Mouse (Mus musculus) intestine, postnatal 0 days (tissue): ENCODE results near the gene Klc4. TPM values are rescaled to one million over a fixed set of nuclear protein-coding genes. Genes with fewer than 3 reads are reported as not detected.

Experiments
- ATAC-seq: fragments of 200-750 bp; cut with Nextera tagmentation; 2 replicates; pipeline ENCODE4 v1.8.0; 2017; ENCODE audit warnings: mild to moderate bottlenecking, moderate TSS enrichment, moderate library complexity
- H3K27ac ChIP-seq: fragments of 300-500 bp; sonication (generic); 2 replicates; pipeline ENCODE4 v1.5.1; 2014; ENCODE audit warnings: mild to moderate bottlenecking, low read depth, low read length, moderate library complexity
- H3K27me3 ChIP-seq: fragments of 300-500 bp; sonication (generic); replicated peaks from 2 replicates; pipeline ENCODE4 v1.6.1; 2014; ENCODE audit warnings: low read length, mixed read lengths; ENCODE audit not compliant: control insufficient read depth, insufficient read depth
- H3K36me3 ChIP-seq: fragments of 300-500 bp; sonication (generic); 2 replicates; pipeline ENCODE4 v1.6.1; 2014; ENCODE audit warnings: mild to moderate bottlenecking, moderate library complexity; ENCODE audit not compliant: control insufficient read depth, insufficient read depth
- H3K4me1 ChIP-seq: fragments of 300-500 bp; sonication (generic); replicated peaks from 2 replicates; pipeline ENCODE4 v1.6.1; 2014; ENCODE audit warnings: antibody characterized with exemption, low read length, mixed read lengths; ENCODE audit not compliant: control insufficient read depth, insufficient read depth
- H3K4me2 ChIP-seq: fragments of 300-500 bp; sonication (generic); replicated peaks from 2 replicates; pipeline ENCODE4 v1.6.1; 2014; ENCODE audit warnings: low read depth, mild to moderate bottlenecking, moderate library complexity
- H3K4me3 ChIP-seq: fragments of 300-500 bp; sonication (generic); 2 replicates; pipeline ENCODE4 v1.5.1; 2014; ENCODE audit warnings: low read depth, low read length
- H3K9ac ChIP-seq: fragments of 300-500 bp; sonication (generic); 2 replicates; pipeline ENCODE4 v1.6.1; 2014; ENCODE audit warnings: mild to moderate bottlenecking, low read depth, low read length
- H3K9me3 ChIP-seq: fragments of 300-500 bp; sonication (generic); 2 replicates; pipeline ENCODE4 v1.6.1; 2016; ENCODE audit warnings: mixed run types; ENCODE audit not compliant: control insufficient read depth
- CTCF ChIP-seq: sonication (generic); IDR thresholded peaks from 2 replicates; pipeline ENCODE4 v1.5.1; 2016; ENCODE audit warnings: low read depth, mild to moderate bottlenecking, control low read depth, antibody characterized with exemption, moderate library complexity
- WGBS: fragments of 180-500 bp; shearing (Covaris S2); extraction: QIAGEN DNeasy Blood & Tissue Kit; methylation state at CpG from one replicate; pipeline ENCODE4 v1.1.7; 2014; 5-methylcytosine and 5-hydroxymethylcytosine counted together
- polyA plus RNA-seq: library from polyadenylated mRNA; unstranded; fragments of >200 nt; fragmentation: Nextera tagmentation; extraction: Ambion mirVana; gene quantifications from 2 replicates; pipeline ENCODE4 v1.2.1, GENCODE M21; 2015

Gene Klc4
- polyA plus RNA-seq, 1 experiment from 2014 or later: 107 TPM

- Histone ChIP-seq H3K36me3 (no peaks in the 10 kb centered on the region), H3K4me1 (peaks cover 20% of the 10 kb centered on the region), H3K27ac (peak overlapping the region; percentile 68), H3K4me2 (peak overlapping the region; percentile 51), H3K9me3 (no peaks in the 10 kb centered on the region), H3K4me3 (no peak overlapping the region), H3K27me3 (no peaks in the 10 kb centered on the region), H3K9ac (peak overlapping the region; percentile 40; the same call in 1 of the 2 replicates)
- peak; percentile 22; the same call in 1 of the 2 replicates for ATAC-seq
- WGBS: 20% methylated on average over 27 of the region's 27 CpGs
- no peak for TF ChIP-seq CTCF
These were observed 26.8 kb downstream of the Klc4 start for GRCm38 (mm10) chr17:46618769-46619682.

- no peaks in the 10 kb centered on the region for H3K9me3 ChIP-seq
- no peak for ATAC-seq
- no peaks in the 10 kb centered on the region for H3K36me3 ChIP-seq
- peaks cover 19% of the 10 kb centered on the region for H3K4me1 ChIP-seq
- no peak overlapping the region for H3K4me3 ChIP-seq
- H3K27me3 ChIP-seq: no peaks in the 10 kb centered on the region
- TF ChIP-seq CTCF: no peak
- peak overlapping the region; percentile 51 for H3K4me2 ChIP-seq
- H3K9ac ChIP-seq: peak overlapping the region; percentile 26; the same call in 1 of the 2 replicates
- H3K27ac ChIP-seq: peak overlapping the region; percentile 68
- 15% methylated on average over 6 of the region's 6 CpGs for WGBS
These were observed 27.4 kb downstream of the Klc4 start for GRCm38 (mm10) chr17:46618394-46618768.

GRCm38 (mm10) chr17:46617799-46618198, 28.0 kb downstream of the Klc4 start:
- Histone ChIP-seq H3K36me3 (no peaks in the 10 kb centered on the region), H3K9ac (no peak overlapping the region), H3K4me1 (peaks cover 19% of the 10 kb centered on the region), H3K4me3 (no peak overlapping the region), H3K27ac (no peak overlapping the region), H3K9me3 (no peaks in the 10 kb centered on the region), H3K27me3 (no peaks in the 10 kb centered on the region), H3K4me2 (peak overlapping the region; percentile 51; the same call in 1 of the 2 replicates)
- WGBS: 40% methylated on average over 12 of the region's 12 CpGs
- no peak for TF ChIP-seq CTCF
- no peak for ATAC-seq

- Histone ChIP-seq H3K36me3 (no peaks in the 10 kb centered on the region), H3K9ac (no peak overlapping the region), H3K9me3 (no peaks in the 10 kb centered on the region), H3K27me3 (no peaks in the 10 kb centered on the region), H3K4me2 (no peak overlapping the region), H3K4me3 (no peak overlapping the region), H3K27ac (no peak overlapping the region), H3K4me1 (peaks cover 9% of the 10 kb centered on the region; the same call in 1 of the 2 replicates)
- TF ChIP-seq CTCF: no peak
- WGBS: 28% methylated on average over 3 of the region's 3 CpGs
- ATAC-seq: no peak
These were observed 32.6 kb downstream of the Klc4 start for GRCm38 (mm10) chr17:46613229-46613628.

- no peak overlapping the region for H3K4me3 ChIP-seq
- H3K9ac ChIP-seq: no peak overlapping the region
- H3K36me3 ChIP-seq: no peaks in the 10 kb centered on the region
- no peak for ATAC-seq
- H3K27ac ChIP-seq: no peak overlapping the region
- no peak overlapping the region for H3K4me2 ChIP-seq
- no peak for TF ChIP-seq CTCF
- H3K9me3 ChIP-seq: no peaks in the 10 kb centered on the region
- peaks cover 6% of the 10 kb centered on the region; the same call in 1 of the 2 replicates for H3K4me1 ChIP-seq
- 33% methylated on average over 4 of the region's 4 CpGs for WGBS
- H3K27me3 ChIP-seq: no peaks in the 10 kb centered on the region
These were observed 33.0 kb downstream of the Klc4 start for GRCm38 (mm10) chr17:46612820-46613219.

- 36% methylated on average over 2 of the region's 2 CpGs for WGBS
- Histone ChIP-seq H3K27me3 (no peaks in the 10 kb centered on the region), H3K4me3 (no peak overlapping the region), H3K4me2 (no peak overlapping the region), H3K4me1 (peaks cover 6% of the 10 kb centered on the region; the same call in 1 of the 2 replicates), H3K9ac (no peak overlapping the region), H3K27ac (no peak overlapping the region), H3K36me3 (no peaks in the 10 kb centered on the region), H3K9me3 (no peaks in the 10 kb centered on the region)
- TF ChIP-seq CTCF: no peak
- ATAC-seq: no peak
These were observed 33.6 kb downstream of the Klc4 start for GRCm38 (mm10) chr17:46612189-46612588.
